Mouse (Mus musculus) limb, embryonic 10.5 days (tissue): ENCODE measurements around the gene Hrc. TPM values are rescaled to one million over a fixed set of nuclear protein-coding genes. Genes with fewer than 3 reads are reported as not detected.

Source experiments
- DNase-seq: peaks from one replicate; pipeline ENCODE4 v3.0.0-alpha.2; 2017; ENCODE audit warnings: low spot score
- H3K27ac ChIP-seq: fragments of 300-500 bp; sonication (generic); 2 replicates; pipeline ENCODE4 v1.5.1; 2016; ENCODE audit warnings: mild to moderate bottlenecking
- H3K27me3 ChIP-seq: fragments of 300-500 bp; sonication (generic); 2 replicates; pipeline ENCODE4 v1.6.1; 2016; ENCODE audit warnings: low read depth, mild to moderate bottlenecking; ENCODE audit not compliant: poor library complexity, severe bottlenecking
- H3K36me3 ChIP-seq: fragments of 300-500 bp; sonication (generic); 2 replicates; pipeline ENCODE4 v1.6.1; 2016; ENCODE audit warnings: mild to moderate bottlenecking, moderate library complexity
- H3K4me1 ChIP-seq: fragments of 300-500 bp; sonication (generic); 2 replicates; pipeline ENCODE4 v1.6.1; 2016
- H3K4me3 ChIP-seq: fragments of 300-500 bp; sonication (generic); 2 replicates; pipeline ENCODE4 v1.5.1; 2016; ENCODE audit warnings: mild to moderate bottlenecking, moderate library complexity
- H3K9me3 ChIP-seq: fragments of 300-500 bp; sonication (generic); replicated peaks from 2 replicates; pipeline ENCODE4 v1.6.1; 2016; ENCODE audit warnings: mild to moderate bottlenecking
- WGBS: fragments of 180-500 bp; shearing (Covaris S2); methylation state at CpG from one replicate; pipeline ENCODE4 v1.1.7; 2016; 5-methylcytosine and 5-hydroxymethylcytosine counted together
- polyA plus RNA-seq: library from polyadenylated mRNA; unstranded; fragments of >200 nt; fragmentation: Nextera tagmentation; extraction: Ambion mirVana; gene quantifications from 2 replicates; pipeline ENCODE4 v1.2.1, GENCODE M21; 2016

Gene Hrc
- polyA plus RNA-seq, 1 experiment from 2014 or later, result 0.39 TPM

DNA sequence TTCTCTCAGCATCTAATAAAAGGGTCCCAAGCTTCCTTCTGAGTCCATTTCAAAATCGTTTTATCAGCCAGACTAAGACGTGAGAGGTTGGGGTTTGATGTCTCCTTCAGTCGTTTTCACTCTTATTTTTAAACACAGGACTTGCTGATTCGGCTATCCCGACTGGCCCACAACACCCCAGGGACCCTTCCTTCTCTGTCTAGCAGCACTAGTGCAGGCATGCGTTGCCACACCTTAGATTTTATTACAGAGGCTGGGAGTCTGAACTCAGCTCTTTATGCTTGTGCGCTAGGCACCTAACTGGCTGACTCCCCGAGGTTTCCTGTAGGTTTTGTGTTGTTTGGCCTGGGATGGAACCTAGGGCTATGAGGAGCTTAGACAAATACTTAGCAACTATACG, 21.6 kb upstream of the Hrc start:
- DNase-seq, result no peak
- 0 out of 2 replicates have a peak, but pooled peaks cover 2% of the 10 kb centered on the region for H3K36me3 ChIP-seq
- peaks cover 4% of the 10 kb centered on the region for H3K27me3 ChIP-seq
- H3K4me3 ChIP-seq, result no peak overlapping the region
- 46% methylated on average over 9 of the region's 9 CpGs for WGBS
- H3K9me3 ChIP-seq, result no peaks in the 10 kb centered on the region
- H3K4me1 ChIP-seq, result peaks cover 19% of the 10 kb centered on the region
- H3K27ac ChIP-seq, result peak overlapping the region; percentile 31

DNA sequence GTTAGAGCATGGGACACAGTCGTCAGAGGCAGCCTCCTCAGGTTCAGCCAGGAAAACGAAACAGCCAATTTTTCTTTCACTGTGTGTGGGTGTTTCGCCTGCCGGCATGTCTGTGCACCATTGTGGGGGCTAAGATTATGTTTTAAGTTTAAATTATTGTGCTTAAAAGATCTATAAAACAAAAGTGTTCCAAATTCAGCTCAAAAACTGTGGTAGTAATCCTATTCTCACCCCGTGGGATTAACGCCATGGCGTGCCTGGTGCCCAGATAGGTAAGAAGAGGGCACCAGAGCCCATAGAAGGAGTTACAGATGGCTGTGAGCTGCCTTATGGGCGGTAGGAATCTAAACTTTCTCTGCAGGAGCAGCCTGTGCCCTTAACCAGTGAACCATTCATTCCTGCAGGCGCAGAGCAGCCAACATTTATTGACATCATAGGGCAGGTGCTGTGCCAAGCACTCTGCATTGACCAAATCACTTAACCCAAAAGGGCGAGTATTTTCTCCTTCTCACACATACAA, 19.8 kb upstream of the Hrc start:
- Histone ChIP-seq H3K36me3 (0 out of 2 replicates have a peak, but pooled peaks cover 2% of the 10 kb centered on the region), H3K9me3 (no peaks in the 10 kb centered on the region), H3K4me3 (no peak overlapping the region), H3K27me3 (peaks cover 1% of the 10 kb centered on the region), H3K4me1 (peaks cover 12% of the 10 kb centered on the region), H3K27ac (no peak overlapping the region)
- DNase-seq, result no peak
- WGBS, result 87% methylated on average over 10 of the region's 10 CpGs

DNA sequence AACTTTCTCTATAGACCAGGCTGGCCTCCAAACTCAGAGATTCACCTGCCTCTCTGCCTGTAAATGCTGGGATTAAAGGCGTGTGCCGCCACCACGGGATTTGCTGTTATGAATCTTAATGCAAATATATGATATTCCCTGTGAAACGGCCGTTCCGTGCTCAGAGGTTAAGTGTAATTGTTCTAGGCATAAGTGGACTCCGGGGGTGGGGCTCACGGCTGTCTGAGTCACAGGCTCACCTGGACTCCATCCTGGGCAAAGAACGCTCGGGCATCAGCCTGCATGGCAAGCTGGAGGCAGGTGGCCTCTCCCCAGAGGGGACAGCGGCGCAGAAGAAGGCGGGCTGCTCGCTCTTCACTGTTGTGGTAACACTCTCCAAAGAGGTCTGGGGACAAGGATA, 18.6 kb upstream of the Hrc start:
- Histone ChIP-seq H3K4me3 (no peak overlapping the region), H3K27ac (no peak overlapping the region), H3K27me3 (no peaks in the 10 kb centered on the region; the same call in 1 of the 2 replicates), H3K9me3 (no peaks in the 10 kb centered on the region), H3K4me1 (peaks cover 12% of the 10 kb centered on the region), H3K36me3 (0 out of 2 replicates have a peak, but pooled peaks cover 2% of the 10 kb centered on the region)
- WGBS, result 94% methylated on average over 14 of the region's 14 CpGs
- no peak for DNase-seq

DNA sequence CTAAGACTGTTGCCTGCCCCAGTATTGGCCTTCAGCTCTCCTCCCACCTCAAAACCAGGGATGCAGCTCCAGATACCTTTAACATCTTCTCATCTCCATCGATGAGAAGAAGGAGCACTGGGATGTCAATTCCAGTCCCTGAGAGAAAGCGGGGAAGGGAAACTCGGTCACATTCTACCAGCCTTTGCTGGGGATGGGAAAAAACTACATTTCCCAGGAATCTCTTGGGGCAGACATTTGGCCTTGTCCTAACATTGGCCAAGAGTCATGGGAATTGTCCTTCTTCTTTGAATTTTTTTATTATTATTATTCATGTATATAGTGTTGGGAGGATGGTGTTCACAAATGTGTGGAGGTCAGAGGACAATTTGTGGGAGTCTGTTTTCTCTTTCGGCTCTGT, 12.8 kb upstream of the Hrc start:
- Histone ChIP-seq H3K36me3 (peaks cover 11% of the 10 kb centered on the region; the same call in 1 of the 2 replicates), H3K27ac (no peak overlapping the region), H3K9me3 (no peaks in the 10 kb centered on the region), H3K4me3 (no peak overlapping the region), H3K27me3 (no peaks in the 10 kb centered on the region), H3K4me1 (no peaks in the 10 kb centered on the region)
- DNase-seq, result no peak
- 90% methylated on average over 4 of the region's 4 CpGs for WGBS

DNA sequence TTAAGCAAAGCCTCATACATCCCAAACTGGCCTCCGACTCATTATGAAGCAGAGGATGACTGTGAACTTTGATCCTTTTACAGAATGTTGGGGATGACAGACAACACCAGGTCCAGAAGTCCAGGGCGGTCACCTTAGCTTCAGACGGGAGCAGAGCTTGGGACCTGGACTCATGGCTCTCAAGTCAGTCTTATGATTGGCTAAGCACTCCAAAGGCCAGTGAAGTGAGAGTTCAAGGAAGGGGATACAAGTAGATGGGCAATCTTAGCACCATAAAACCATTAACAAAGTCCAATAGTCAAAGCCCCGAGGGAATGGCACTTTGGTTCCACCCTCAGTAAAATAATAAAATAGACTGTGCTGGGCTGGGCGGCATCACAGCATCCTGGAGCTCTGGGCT, 12.0 kb upstream of the Hrc start:
- H3K9me3 ChIP-seq, result no peaks in the 10 kb centered on the region
- no peaks in the 10 kb centered on the region for H3K4me1 ChIP-seq
- no peaks in the 10 kb centered on the region for H3K27me3 ChIP-seq
- DNase-seq, result no peak
- H3K4me3 ChIP-seq, result no peak overlapping the region
- peaks cover 11% of the 10 kb centered on the region; the same call in 1 of the 2 replicates for H3K36me3 ChIP-seq
- no peak overlapping the region for H3K27ac ChIP-seq
- 64% methylated on average over 5 of the region's 5 CpGs for WGBS

DNA sequence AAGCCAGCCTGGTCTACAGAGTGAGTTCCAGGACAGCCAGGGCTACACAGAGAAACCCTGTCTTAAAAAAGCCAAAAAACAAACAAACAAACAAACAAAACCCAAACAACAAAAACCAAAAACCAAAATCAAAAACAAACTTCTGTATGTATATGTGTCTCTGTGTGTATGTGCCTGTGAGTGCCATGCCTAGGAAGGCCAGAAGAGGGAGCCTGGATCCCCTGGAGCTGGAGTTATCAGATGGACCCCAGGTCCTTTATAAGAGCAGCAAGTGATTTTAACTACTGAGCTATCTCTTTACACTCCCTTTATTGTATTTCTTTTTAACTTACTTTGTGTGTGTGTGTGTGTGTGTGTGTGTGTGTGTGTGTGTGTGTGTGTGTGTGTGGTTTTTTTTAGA, 9.3 kb upstream of the Hrc start:
- Histone ChIP-seq H3K4me3 (no peak overlapping the region), H3K36me3 (peaks cover 11% of the 10 kb centered on the region; the same call in 1 of the 2 replicates), H3K9me3 (no peaks in the 10 kb centered on the region)

DNA sequence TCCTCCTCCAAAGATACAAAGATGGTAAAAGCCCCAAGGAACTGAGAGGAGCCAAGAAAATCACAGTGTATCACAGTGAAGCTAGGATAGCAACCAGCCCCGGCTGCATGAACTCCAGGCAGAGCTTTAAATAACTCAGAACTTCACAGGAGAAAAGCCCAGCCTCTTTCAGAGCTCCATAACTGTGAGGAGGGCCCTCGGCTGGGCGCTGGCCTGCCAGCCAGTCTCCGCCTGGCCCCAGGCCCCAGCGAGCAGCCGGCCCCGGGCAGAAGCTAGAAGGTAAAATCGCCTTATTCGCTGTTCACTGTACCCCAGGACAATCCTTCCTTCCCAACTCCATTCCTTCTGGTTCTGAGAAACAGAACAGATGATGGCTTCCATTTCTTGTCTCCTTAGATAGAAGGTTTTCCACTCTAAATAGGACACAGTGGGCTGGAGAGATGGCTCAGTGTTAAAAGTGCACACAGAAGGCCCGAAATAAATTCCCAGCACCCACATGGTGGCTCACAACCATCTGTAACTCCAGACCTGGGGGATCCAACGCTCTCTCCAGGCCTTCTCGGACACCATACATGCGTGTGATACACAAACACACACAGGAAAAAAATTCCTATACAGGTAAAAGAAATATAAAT, 6.1 kb upstream of the Hrc start:
- WGBS, result 80% methylated on average over 13 of the region's 13 CpGs
- Histone ChIP-seq H3K4me1 (peaks cover 22% of the 10 kb centered on the region), H3K27ac (no peak overlapping the region)

More for the DNA sequence above, 9.3 kb upstream of the Hrc start:
- Histone ChIP-seq H3K27me3 (no peaks in the 10 kb centered on the region), H3K27ac (no peak overlapping the region), H3K4me1 (no peaks in the 10 kb centered on the region)
- no peak for DNase-seq

DNA sequence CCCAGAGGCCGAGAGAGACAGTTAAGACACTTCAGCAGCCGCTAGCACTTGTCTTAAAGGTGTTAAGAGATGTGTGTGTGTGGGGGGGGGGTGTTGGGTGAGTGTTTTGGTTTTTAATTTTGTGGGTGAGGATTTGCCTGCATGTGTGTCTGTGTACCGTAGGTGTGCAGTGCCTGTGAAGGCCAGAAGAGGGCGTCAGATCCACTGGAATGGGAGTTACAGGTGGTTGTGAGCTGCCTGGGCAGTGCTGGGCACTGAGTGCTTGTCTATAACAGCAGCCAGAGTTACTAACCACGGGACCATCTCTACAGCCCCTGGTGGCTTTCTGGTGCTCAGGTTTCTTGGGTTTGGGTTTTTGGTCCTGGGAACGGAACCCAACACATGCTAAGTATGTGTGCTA, 3.6 kb upstream of the Hrc start:
- H3K9me3 ChIP-seq, result no peaks in the 10 kb centered on the region
- 77% methylated on average over 6 of the region's 6 CpGs for WGBS
- H3K27me3 ChIP-seq, result peaks cover 13% of the 10 kb centered on the region; the same call in 1 of the 2 replicates
- DNase-seq, result no peak
- H3K27ac ChIP-seq, result no peak overlapping the region
- H3K4me3 ChIP-seq, result no peak overlapping the region
- H3K4me1 ChIP-seq, result peaks cover 36% of the 10 kb centered on the region
- peaks cover 4% of the 10 kb centered on the region; the same call in 1 of the 2 replicates for H3K36me3 ChIP-seq

More for the DNA sequence above, 6.1 kb upstream of the Hrc start:
- no peaks in the 10 kb centered on the region for H3K9me3 ChIP-seq
- H3K27me3 ChIP-seq, result 0 out of 2 replicates have a peak, but pooled peaks cover 4% of the 10 kb centered on the region
- H3K36me3 ChIP-seq, result peaks cover 11% of the 10 kb centered on the region; the same call in 1 of the 2 replicates
- H3K4me3 ChIP-seq, result no peak overlapping the region
- no peak for DNase-seq

DNA sequence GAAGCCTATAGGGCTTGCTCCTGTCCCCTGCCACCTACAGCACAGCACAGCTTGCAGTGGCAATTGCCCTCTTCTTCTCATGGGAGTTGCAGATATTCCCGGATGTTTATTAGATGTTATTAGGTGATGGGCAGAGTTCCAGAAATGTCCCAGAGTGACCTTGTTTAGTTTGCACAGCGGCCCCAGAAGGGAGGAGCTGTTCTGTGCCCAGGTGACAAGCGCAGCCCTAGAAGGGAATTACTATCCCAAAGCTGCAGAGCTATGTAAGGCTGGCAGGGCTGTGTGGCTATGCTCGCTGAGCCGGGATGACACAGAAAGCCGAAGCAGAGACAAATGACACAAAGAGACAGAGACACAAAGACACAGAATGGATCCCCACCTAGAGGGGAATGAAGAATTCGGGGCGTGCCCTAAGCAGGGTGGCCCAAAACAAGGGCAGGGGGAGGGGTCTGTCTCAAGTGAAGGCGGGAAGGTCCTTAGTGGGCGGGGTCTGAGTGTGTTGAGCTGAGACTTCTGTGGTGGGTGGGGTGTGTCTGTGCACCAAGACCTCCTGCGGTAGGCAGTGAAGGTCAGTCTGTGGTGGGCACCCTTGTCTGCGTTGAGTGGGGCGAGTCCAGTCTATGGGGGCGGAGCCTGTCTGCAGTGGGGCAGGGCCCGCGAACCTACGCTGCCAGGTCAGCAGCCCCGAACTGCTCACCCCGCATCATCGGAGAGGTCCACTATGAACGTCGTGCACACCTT, 2.2 kb upstream of the Hrc start:
- peaks cover 45% of the 10 kb centered on the region for H3K4me1 ChIP-seq
- peak overlapping the region; percentile 85 for H3K27ac ChIP-seq
- DNase-seq, result peak; percentile 57
- WGBS, result 3% methylated on average over 22 of the region's 22 CpGs
- no peaks in the 10 kb centered on the region for H3K9me3 ChIP-seq
- H3K4me3 ChIP-seq, result peak overlapping the region; percentile 72
- peaks cover 26% of the 10 kb centered on the region for H3K27me3 ChIP-seq
- H3K36me3 ChIP-seq, result no peaks in the 10 kb centered on the region

DNA sequence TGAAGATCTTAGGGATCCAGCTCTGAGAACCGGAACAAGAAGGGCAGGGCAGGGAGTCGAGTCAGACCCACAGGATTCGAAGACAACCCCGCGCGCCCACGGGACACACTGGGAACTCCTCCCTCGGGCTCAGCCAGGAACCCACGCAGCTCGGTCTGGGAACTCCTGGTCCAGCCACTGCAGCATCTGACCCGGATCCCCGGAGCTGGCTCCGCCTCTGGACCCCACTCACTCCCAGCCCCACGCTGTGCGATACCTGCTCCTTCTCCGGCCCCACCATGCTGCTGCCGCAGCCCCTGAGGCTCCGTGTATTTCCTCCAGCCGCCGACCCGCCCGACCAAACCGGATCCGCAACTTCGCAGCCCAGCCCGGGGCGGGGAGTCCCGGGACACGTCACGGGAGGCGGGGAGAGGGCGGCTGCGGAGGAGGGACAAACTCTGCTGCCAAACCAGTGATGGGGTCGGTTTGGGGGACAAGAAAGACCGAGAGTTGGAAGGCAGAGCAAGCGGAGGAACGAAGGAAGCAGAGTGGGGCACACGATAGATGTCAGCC, 1.6 kb upstream of the Hrc start, which contains the start of gene Trpm4:
Gene Trpm4 (minus strand): TSS at position 350 of the 552 bp plus-strand sequence.
- Histone ChIP-seq H3K27me3 (peaks cover 30% of the 10 kb centered on the region), H3K4me1 (peaks cover 51% of the 10 kb centered on the region), H3K36me3 (no peaks in the 10 kb centered on the region), H3K4me3 (peak within 1 kb of the TSS; percentile 72), H3K9me3 (no peaks in the 10 kb centered on the region), H3K27ac (peak within 1 kb of the TSS; percentile 85)
- under 1% methylated on average over 38 of the region's 38 CpGs for WGBS
- DNase-seq, result peak; percentile 89

DNA sequence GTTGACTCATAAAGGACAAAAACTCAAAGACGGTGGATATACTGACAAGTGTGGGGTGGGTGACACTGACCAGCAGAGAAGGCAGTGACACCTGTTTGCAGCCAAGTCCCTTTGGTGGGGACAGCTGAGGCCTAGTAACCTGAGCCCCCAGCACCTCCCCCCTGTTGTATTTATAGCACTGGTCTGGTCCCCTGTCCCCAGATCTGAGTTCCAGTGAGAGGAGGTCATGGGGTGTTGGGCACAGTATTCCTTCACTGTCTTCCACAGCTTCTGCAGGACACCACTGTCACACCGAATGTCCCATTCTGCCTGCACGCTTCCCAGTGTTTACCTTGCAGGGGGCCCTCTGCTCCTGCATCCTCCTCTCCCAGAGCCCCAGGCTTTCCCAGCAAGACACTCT, 485 bp upstream of the Hrc start:
- no peak for DNase-seq
- Histone ChIP-seq H3K4me3 (0 out of 2 replicates have a peak overlapping the region, but pooled peaks have one; percentile 12), H3K4me1 (peaks cover 62% of the 10 kb centered on the region), H3K27ac (peak overlapping the region; percentile 50; the same call in 1 of the 2 replicates), H3K36me3 (no peaks in the 10 kb centered on the region), H3K9me3 (no peaks in the 10 kb centered on the region), H3K27me3 (peaks cover 35% of the 10 kb centered on the region)
- WGBS, result 11% methylated on average over 3 of the region's 3 CpGs

DNA sequence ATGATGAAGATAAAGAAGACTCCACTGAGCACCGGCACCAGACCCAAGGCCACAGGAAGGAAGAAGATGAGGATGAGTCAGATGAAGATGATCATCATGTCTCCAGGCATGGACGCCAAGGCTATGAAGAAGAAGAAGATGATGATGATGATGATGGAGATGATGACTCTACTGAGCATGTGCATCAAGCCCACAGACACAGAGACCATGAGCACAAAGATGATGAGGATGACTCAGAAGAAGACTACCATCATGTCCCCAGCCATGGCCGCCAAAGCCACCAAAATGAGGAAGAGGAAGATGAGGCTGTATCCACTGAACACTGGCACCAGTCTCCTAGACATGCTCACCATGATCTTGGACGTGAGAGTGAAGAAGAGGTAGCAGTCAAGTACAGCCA, 1.2 kb downstream of the Hrc start:
- Histone ChIP-seq H3K27ac (no peak overlapping the region), H3K4me3 (no peak overlapping the region), H3K27me3 (peaks cover 35% of the 10 kb centered on the region), H3K36me3 (no peaks in the 10 kb centered on the region), H3K4me1 (peaks cover 79% of the 10 kb centered on the region), H3K9me3 (no peaks in the 10 kb centered on the region)
- DNase-seq, result no peak
- WGBS, result 91% methylated on average over 4 of the region's 4 CpGs

DNA sequence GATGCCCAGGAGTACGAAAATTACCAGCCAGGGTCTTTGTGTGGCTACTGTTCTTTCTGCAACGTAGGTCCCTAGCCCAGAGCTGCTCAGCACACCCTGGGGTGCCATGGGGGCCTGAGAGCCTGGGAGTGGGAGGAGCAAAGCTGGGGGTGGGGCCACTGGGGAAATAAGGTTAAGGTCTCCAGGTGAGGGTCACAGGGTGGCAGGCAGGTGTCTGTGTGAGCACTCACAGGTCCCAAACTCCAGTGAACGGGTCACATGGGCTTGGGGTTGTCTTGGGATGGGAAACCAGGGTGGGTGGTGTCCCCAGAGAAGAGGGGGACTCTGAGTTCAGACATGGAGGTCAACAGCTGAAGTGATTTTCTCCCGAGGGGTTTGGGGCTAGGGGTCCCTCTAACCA, 2.4 kb downstream of the Hrc start:
- no peak for DNase-seq
- Histone ChIP-seq H3K36me3 (no peaks in the 10 kb centered on the region), H3K9me3 (no peaks in the 10 kb centered on the region), H3K27ac (no peak overlapping the region), H3K4me3 (peak overlapping the region; percentile 69; the same call in 1 of the 2 replicates), H3K4me1 (peaks cover 76% of the 10 kb centered on the region), H3K27me3 (peaks cover 33% of the 10 kb centered on the region)
- WGBS, result 16% methylated on average over 4 of the region's 4 CpGs
